Mouse (Mus musculus) bone marrow macrophage, adult 2 months (primary cell): Measurements from ENCODE around the gene Cpne9. TPM values are rescaled to one million over a fixed set of nuclear protein-coding genes. Genes with fewer than 3 reads are reported as not detected.

Experiments
- H3K27ac ChIP-seq: 2 replicates; pipeline ENCODE4 v1.5.1; 2012; ENCODE audit warnings: low read depth, low read length; ENCODE audit not compliant: insufficient read depth
- H3K4me1 ChIP-seq: 2 replicates; pipeline ENCODE4 v1.6.1; 2012; ENCODE audit warnings: low read length; ENCODE audit not compliant: control insufficient read depth, insufficient read depth
- H3K4me3 ChIP-seq: 2 replicates; pipeline ENCODE4 v1.5.1; 2012; ENCODE audit warnings: mild to moderate bottlenecking, low read length, moderate library complexity; ENCODE audit not compliant: insufficient read depth
- CTCF ChIP-seq: IDR thresholded peaks from 2 replicates; pipeline ENCODE4 v1.5.1; 2012; ENCODE audit warnings: low read depth, mild to moderate bottlenecking, low read length, moderate library complexity
- POLR2A ChIP-seq: IDR thresholded peaks from 2 replicates; pipeline ENCODE4 v1.6.1; 2012; ENCODE audit warnings: mild to moderate bottlenecking, low read depth, low read length, borderline replicate concordance
- polyA plus RNA-seq: library from polyadenylated mRNA; stranded (reverse); fragments of >200 nt; gene quantifications from 2 replicates; pipeline ENCODE4 v1.2.4, GENCODE M21; 2012; ENCODE audit not compliant: missing spikeins, insufficient read depth, insufficient read length

Cpne9 gene
- polyA plus RNA-seq, 1 experiment: not detected

DNA sequence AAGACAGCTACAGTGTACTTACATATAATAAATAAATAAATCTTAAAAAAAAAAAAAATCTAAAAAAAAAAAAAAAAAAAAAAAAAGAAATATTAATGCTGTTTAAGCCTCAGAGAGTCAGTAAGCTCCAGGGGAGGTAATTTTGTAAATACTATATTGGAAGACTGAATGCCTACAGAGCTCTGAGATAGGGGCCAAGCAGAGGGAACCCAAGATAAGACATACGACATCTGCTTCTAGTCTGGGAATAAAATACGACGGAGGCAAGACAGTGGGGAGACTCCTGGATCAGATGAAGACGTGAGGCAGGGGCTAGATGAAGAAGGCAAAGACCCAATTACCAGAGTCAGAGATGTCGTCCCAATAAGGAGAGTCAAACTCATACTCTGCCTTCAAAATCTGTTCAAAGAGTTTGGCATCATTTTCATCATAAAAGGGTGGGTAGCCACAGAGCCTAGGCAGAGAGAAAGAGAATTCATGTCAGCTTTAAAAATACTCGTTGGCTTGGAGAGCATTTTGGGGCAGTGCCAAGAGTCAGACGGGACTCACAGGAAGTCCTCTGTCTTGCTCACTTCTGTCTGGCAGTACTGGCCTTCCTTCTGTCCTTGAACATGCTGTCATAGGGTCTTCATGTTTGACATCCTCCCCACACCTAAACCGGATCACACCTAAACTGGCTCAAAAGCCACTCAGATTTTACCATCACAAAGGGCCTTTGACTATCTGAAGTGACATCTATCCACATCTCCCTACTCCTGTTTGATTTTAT, 54.9 kb downstream of the Cpne9 start:
- Histone ChIP-seq H3K4me3 (no peak overlapping the region), H3K4me1 (peaks cover 65% of the 10 kb centered on the region), H3K27ac (peak overlapping the region; percentile 41; the same call in 1 of the 2 replicates)
- TF ChIP-seq POLR2A (no peak), CTCF (no peak)

GRCm38 (mm10) chr6:113341574-113341973, 59.5 kb downstream of the Cpne9 start:
- H3K4me3 ChIP-seq: peak overlapping the region; percentile 74
- H3K27ac ChIP-seq: peak overlapping the region; percentile 99
- H3K4me1 ChIP-seq: peaks cover 45% of the 10 kb centered on the region
- no peak for TF ChIP-seq CTCF
- no peak for TF ChIP-seq POLR2A

DNA sequence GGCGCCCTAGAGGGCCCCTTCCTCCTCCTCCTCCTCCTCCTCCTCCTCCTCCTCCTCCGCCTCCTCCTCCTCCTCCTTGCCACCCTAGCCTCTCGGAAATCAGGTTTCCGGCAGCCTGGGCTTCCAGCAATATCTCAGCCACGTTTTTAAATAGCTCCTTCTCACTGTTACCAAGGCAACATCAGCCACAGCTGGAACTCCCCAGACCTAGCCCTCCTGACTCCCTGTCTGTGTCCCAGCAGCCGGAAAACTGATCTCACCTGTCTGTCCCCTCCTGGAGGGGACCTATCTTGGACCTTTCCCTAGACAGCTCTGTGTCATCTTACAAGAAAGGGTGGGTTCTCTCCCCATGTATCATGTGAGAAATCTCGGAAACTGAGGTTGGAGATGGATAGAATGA, 60.2 kb downstream of the Cpne9 start:
- Histone ChIP-seq H3K4me3 (peak overlapping the region; percentile 74), H3K4me1 (peaks cover 41% of the 10 kb centered on the region), H3K27ac (peak overlapping the region; percentile 99)
- no peak for TF ChIP-seq POLR2A
- TF ChIP-seq CTCF: no peak

- H3K4me1 ChIP-seq: peaks cover 31% of the 10 kb centered on the region
- no peak for TF ChIP-seq POLR2A
- no peak for TF ChIP-seq CTCF
- H3K27ac ChIP-seq: peak within 1 kb of the TSS; percentile 99
- peak within 1 kb of the TSS; percentile 74 for H3K4me3 ChIP-seq
Measured at GRCm38 (mm10) chr6:113343177-113344092, 61.3 kb downstream of the Cpne9 start, which contains the start of gene Camk1. Camk1 (minus strand) TSS chr6:113343984.

GRCm38 (mm10) chr6:113344321-113344720, 62.2 kb downstream of the Cpne9 start:
- Histone ChIP-seq H3K4me3 (peak overlapping the region; percentile 74), H3K4me1 (peaks cover 31% of the 10 kb centered on the region), H3K27ac (peak overlapping the region; percentile 99)
- TF ChIP-seq POLR2A: no peak
- TF ChIP-seq CTCF: no peak

DNA sequence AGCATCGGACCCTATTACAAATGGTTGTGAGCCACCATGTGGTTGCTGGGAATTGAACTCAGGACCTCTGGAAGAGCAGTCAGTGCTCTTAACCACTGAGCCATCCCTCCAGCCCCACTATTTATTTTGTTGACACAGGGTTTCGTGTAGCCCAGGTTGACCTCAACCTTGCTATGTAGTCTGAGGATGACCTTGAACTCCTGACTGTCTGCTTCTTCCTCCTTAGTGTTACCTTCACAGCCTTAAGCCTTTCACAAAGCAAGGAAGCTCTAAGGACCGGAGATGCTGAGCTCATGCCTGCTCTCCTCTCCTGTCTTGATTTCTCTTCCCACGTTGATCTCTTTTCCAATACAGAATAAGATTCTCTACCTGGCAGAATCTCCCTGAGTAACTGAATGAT, 64.8 kb downstream of the Cpne9 start:
- Histone ChIP-seq H3K4me1 (peaks cover 22% of the 10 kb centered on the region), H3K4me3 (no peak overlapping the region), H3K27ac (no peak overlapping the region)
- TF ChIP-seq CTCF (no peak), POLR2A (no peak)

- Histone ChIP-seq H3K4me1 (peaks cover 14% of the 10 kb centered on the region), H3K27ac (no peak overlapping the region), H3K4me3 (no peak overlapping the region)
- no peak for TF ChIP-seq CTCF
- TF ChIP-seq POLR2A: no peak
Measured at GRCm38 (mm10) chr6:113350538-113350937, 68.4 kb downstream of the Cpne9 start.

- TF ChIP-seq CTCF (no peak), POLR2A (no peak)
- no peak overlapping the region for H3K4me3 ChIP-seq
- peak overlapping the region; percentile 52 for H3K27ac ChIP-seq
- H3K4me1 ChIP-seq: peaks cover 13% of the 10 kb centered on the region
Measured at GRCm38 (mm10) chr6:113351161-113351560, 69.1 kb downstream of the Cpne9 start.

GRCm38 (mm10) chr6:113351653-113352052, 69.5 kb downstream of the Cpne9 start:
- peaks cover 13% of the 10 kb centered on the region for H3K4me1 ChIP-seq
- no peak for TF ChIP-seq CTCF
- no peak overlapping the region for H3K4me3 ChIP-seq
- H3K27ac ChIP-seq: peak overlapping the region; percentile 52

DNA sequence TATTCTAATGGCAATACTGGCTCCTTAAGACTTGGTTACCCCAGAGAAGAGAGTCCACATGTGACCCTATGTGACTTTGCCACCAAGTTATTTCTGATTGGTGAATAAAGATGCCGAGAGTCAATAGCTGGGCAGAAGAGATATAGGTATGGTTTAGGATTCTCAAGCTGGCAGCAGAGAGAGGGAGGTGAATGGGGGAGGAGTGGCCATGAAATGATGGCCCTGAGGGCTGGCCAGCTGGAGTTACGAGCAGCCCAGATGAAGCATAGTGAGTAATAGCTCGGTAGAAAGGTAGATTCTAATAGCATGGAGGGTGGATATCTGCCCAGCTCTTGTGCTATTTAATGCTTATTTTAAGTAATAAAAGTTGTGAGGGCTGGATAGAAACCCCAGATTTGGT, 70.7 kb downstream of the Cpne9 start:
- Histone ChIP-seq H3K4me1 (peaks cover 13% of the 10 kb centered on the region), H3K4me3 (no peak overlapping the region), H3K27ac (no peak overlapping the region)
- TF ChIP-seq POLR2A (no peak), CTCF (no peak)
